Mouse (Mus musculus) cerebellum, adult 9-11 months (tissue): ENCODE data around the gene Fzd2.
"Not testable (repeated sequence)": the region's sequence is repeated elsewhere in the genome, so short reads cannot be mapped to it uniquely, and the experiment has no call there.

Source experiments
- DNase-seq: peaks from one replicate; pipeline ENCODE4 v3.0.0; 2022

Fzd2 gene

GRCm38 (mm10) chr11:102604010-102604584 is at the start of gene Fzd2:
Fzd2 (plus strand) TSS chr11:102604396.
- DNase-seq: peak; percentile 46

- DNase-seq: no peak
These were observed 48.7 kb upstream of the Fzd2 start for GRCm38 (mm10) chr11:102555400-102556030.

DNA sequence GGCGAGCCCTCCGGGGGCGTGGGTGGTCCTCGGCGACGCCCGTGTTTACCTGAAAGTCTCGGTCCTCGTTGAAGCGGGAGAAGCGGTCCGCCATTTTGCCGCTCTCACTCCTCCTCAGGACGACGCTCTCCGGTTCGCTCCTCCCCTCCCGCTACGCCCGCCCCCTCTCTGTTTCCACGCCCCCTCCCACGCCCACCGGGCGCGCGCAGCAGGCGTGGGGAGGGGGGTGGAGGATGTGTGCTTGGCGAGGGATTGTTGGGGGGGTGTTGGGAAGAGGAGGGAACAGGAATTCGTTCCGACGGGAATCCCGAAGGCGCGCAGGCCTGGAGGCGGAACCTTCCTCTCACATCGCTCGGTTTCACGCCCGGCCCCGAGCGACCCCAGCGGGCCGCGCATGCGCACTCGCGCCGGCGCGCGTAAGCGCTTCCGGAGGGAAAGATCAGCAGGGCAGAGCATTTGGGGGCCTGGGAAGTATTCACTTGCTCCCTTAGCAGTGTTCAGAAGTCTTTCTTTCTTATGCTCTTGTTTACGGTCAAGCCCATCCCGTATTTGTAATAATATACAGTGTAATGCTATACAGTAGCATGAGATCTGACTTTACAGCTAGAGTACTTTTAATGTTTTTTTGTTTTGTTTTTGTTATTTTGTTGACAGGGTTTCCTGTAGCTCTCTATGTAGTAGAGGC is 48.0 kb upstream of the Fzd2 start, which contains the start of gene Gpatch8:
Gene Gpatch8, minus strand, starts transcription at position 362 of the 685 bp plus-strand sequence.
- peak; percentile 97 for DNase-seq

DNA sequence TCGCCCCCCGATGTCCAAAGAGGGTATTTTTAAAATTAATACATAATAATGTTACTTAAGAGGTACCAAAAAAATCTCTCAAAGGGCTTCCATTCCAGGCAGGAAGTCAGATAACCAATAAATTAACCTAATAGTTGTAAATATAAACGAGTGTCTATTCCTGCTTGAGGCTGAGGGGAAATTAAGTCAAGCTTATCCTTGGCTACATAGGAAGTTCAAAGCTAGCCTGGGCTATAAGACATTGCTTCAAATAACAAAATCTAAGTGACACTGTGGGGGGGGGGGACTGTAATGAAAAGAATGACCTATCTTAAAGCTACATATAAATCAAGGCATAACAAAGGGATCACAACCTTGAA is 47.5 kb upstream of the Fzd2 start:
- no peak for DNase-seq

DNA sequence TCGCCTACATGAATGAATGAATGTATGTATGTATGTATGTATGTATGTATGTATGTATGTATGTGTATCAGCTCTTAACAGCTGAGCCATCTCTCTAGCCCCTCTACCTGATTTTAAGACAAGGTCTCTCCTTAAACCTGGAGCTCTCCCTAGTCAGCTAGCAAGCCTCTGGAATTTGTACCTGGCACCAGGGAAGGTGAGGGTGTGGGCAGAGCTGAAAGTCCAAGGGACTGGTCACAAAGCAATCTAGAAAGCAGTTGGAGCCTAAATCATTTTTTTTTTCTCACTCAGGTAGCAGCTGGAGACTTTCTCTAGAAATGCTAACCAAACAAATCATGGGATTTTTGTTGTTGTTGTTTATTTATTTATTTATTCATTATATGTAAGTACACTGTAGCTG is 46.8 kb upstream of the Fzd2 start:
- no peak for DNase-seq

DNA sequence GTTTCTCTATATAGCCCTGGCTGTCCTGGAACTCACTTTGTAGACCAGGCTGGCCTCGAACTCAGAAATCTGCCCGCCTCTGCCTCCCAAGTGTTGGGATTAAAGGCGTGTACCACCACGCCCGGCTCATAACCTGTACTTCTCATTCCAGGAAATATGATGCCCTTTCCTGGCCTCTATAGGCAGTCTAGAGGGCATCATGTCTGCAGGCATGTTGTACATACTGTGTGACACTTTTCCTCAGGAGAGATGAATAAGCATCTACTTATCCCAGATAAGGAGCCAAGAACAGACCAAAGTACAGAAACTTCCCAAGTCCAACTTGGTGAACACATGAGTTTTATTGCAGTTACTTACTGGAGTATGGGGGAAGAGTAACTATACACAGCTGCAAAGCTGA is 45.5 kb upstream of the Fzd2 start:
- DNase-seq: no peak

GRCm38 (mm10) chr11:102564952-102565671 is 39.1 kb upstream of the Fzd2 start:
- not testable (repeated sequence) for DNase-seq

DNA sequence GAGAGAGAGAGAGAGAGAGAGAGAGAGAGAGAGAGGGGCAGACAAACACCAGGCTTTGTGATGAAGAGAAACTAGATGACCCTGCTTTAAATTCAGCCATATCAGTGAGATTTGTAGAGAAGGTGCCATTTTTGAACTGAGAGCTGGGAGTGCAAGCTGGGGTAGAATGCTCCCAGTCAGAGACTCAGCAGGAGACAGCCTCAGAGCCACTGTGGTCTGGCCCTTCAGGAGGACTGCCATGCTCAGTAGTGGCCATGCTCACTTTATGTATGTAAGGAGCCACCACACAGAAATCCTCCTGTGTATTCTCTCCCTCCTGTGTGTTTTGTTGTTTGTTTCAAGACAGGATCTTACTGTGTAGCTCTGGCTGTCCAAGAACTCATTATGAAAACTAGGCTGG is 38.5 kb upstream of the Fzd2 start:
- no peak for DNase-seq

GRCm38 (mm10) chr11:102566290-102566689 is 37.9 kb upstream of the Fzd2 start:
- no peak for DNase-seq

- no peak for DNase-seq
These were observed 37.0 kb upstream of the Fzd2 start for GRCm38 (mm10) chr11:102567157-102567556.

- no peak for DNase-seq
These were observed 36.5 kb upstream of the Fzd2 start for GRCm38 (mm10) chr11:102567723-102568122.

DNA sequence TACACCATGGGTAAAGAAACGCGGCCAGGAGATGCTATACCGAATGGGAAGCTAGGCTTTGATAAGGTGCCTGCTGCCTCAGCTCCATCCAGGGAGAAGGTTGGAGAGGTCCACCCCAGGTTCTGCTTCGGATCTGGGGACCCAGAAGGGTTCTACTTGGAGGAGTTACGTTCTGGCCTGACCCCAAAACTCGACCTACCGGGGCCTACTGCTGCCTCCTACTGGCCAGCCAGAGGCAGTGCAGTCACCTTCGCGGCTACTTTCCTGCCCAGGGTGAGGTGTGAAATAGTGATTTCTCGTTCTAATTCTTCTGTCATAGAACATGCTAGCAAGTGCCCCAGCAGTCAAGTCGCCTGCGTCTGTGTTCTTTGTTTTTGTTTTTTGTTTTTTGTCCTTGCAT is 36.0 kb upstream of the Fzd2 start:
- DNase-seq: no peak

DNA sequence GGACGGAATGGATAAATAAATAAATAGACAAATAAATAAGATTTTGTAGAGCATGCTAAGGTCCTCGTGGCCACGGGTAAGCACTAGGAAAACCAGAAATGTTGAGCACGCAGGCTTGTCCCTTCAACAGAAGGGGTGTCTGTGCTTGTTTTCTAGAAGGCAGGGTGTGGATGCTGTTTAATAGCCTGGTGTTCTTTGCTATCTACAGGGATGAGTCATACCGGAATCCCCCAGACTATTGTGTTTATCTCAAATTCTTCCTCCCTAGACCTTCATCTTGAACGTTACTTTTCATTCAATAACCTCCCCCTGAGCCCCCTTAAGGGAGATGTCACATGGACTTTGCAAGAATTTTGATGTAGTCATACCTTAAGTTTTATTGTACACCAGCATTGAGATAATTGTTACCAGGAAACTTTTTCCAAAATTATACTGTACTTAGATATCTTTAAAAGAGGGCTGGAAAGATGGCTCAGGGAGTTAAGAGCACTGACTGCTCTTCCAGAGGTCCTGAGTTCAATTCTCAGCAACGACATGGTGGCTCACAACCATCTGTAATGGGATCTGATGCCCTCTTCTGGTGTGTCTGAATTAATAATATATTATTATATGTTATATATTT is 35.3 kb upstream of the Fzd2 start:
- no peak for DNase-seq

GRCm38 (mm10) chr11:102572866-102573663 is 31.1 kb upstream of the Fzd2 start:
- DNase-seq: peak; percentile 62

- no peak for DNase-seq
These were observed 29.2 kb upstream of the Fzd2 start for GRCm38 (mm10) chr11:102575034-102575433.

DNA sequence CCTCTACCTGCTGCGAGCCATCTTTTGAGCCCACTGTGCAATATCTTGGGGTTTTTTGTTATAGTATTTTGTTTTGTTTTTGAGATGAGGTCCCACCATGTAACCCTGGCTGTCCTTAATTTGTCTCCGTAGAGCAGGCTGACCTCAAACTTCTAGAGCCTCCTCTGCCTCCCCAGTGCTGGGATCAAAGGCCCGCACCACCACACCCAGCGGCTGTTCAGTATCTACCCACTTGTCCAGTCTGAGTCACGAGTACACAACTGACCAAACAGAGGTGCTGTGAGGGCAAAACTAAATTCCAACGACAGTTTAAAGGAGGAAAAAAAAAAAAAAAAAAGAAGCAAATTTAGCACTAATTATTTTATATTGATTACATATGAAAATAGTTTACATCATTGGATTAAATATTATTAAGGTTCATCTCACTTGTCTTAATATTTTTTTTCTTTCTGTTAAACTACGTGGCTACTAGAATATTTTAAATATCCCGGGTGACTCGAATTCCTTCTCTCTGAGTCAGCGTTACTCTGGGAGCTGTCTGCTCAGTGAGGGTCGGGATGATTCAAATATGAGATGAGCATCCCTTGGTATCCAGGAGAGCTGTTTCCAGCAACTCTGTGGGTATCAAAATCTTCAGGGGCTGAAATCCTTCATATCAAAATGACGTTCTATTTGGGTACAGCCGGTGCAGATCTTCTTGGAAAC is 28.0 kb upstream of the Fzd2 start:
- no peak for DNase-seq

DNA sequence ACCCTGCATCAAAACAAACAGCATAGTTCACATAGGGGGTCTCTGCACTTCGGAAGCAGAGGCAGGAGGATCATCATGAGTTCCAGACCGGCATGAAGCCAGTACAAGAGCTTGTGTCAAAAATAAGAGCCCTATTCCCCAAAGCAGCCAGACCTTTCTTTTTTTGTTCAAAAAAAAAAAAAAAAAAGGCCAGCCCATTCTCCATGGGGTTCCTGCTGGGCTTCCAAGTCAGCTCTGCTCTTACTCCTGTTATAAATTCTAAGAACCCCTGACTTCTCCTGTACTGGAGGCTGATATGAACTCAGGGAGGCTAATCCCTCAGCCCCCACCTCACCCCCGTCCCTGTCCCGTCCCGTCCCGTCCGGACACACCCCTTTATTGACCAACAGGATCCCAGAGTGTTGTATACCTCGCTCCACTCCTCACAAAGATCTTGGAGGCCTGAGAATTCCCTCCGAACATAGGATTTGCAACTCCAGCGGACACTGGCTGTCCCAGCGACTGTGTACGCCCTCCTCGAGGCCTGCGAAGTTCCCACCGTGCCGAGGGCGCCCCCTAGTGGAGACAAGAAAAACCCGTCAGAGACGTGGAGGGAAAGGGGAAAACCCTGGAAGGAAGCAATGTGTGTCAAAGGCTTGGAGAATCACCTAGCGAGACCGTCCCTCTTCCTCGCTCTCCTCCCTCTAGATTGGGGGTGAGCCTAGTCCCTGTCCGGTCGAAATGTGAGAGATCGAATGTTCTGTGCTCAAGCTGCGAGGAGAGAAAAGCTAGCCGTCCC is 25.7 kb upstream of the Fzd2 start:
- peak; percentile 32 for DNase-seq

GRCm38 (mm10) chr11:102579165-102580033 is 24.8 kb upstream of the Fzd2 start, which contains the start of gene Gm11627:
Gm11627 (minus strand) TSS chr11:102579461.
- no peak for DNase-seq

DNA sequence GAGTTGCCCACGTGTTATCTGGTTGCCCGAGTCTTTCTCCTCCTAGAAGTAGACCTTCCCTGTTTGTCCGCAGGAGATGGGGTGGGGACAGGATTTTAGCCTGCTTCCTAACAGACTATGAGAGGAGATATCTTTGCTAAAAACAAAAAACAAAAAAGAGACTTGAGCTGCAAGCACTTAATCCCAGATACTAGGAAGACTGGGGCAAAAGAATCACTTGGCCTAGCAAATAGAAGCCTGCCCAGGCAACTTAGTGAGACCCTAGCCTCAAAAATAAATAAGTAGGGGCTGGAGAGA is 24.2 kb upstream of the Fzd2 start:
- no peak for DNase-seq
